Mouse (Mus musculus): ENCODE data around the gene Defb5.
"Not testable (repeated sequence)": the region's sequence is repeated elsewhere in the genome, so short reads cannot be mapped to it uniquely, and the experiment has no call there.

The Defb5 gene

GRCm38 (mm10) chr8:19247280-19247679, at the start of gene Defb5:
TSS of gene Defb5 (plus strand) at chr8:19247580.
- DNase-seq (ENCODE audit: low spot score in 2 of 2): no peak

GRCm38 (mm10) chr8:19225161-19225560, 22.2 kb upstream of the Defb5 start, which contains the start of gene Defb6:
TSS of gene Defb6 (plus strand) at chr8:19225478.
- no peak for DNase-seq (ENCODE audit: low spot score in 2 of 2)

GRCm38 (mm10) chr8:19238101-19238500, 9.3 kb upstream of the Defb5 start:
- no peak for DNase-seq (ENCODE audit: low spot score in 2 of 2)

- DNase-seq (ENCODE audit: low spot score in 2 of 2): no peak
Observed at GRCm38 (mm10) chr8:19239616-19240015, 7.8 kb upstream of the Defb5 start, which contains the start of gene Defb46. TSS of gene Defb46 (plus strand) at chr8:19239916.

- DNase-seq (ENCODE audit: low spot score in 2 of 2): no peak
Observed at GRCm38 (mm10) chr8:19258136-19258535, 10.8 kb downstream of the Defb5 start.

- DNase-seq (ENCODE audit: low spot score in 2 of 2): no peak
Observed at GRCm38 (mm10) chr8:19259667-19260066, 12.3 kb downstream of the Defb5 start.

GRCm38 (mm10) chr8:19293060-19293459, 45.7 kb downstream of the Defb5 start, which contains the start of gene Defb3:
TSS of gene Defb3 (plus strand) at chr8:19293360.
- DNase-seq (ENCODE audit: low spot score in 2 of 2): not testable (repeated sequence)

- DNase-seq (ENCODE audit: low spot score in 2 of 2): not testable (repeated sequence)
Observed at GRCm38 (mm10) chr8:19298361-19298760, 51.0 kb downstream of the Defb5 start.
